ENCODE assay signal across 10 mouse cellular contexts in genomic region chr7:135602881-135603523, GRCm38 (mm10).
A peak's percentile ranks its signal among the peaks of the same experiment; 100 is the strongest.
DNase-seq lines count a peak whose midpoint lies in the region; ATAC-seq lines count a peak whose summit lies in the region.
"Had no signal": no experiment of that assay in that cellular context is flagged by ENCODE, and none has a peak within 500 bp of the region (broad histone marks: within the 10 kb centered on the region; RNA-seq: fewer than 3 reads in every experiment).

No protein-coding gene starts in this region.

- no peaks in the 10 kb centered on the region for H3K36me3 ChIP-seq in embryonic facial prominence, embryonic 15.5 days

- no peak overlapping the region; the same call in 1 of the 2 replicates for H3K27ac ChIP-seq in embryonic facial prominence, embryonic 15.5 days (replicated peaks)

- intact Hi-C loops in heart, postnatal 10 days (cut with DNase I): no loop called here

- no peaks in the 10 kb centered on the region for H3K9me3 ChIP-seq in embryonic facial prominence, embryonic 15.5 days (replicated peaks)

- 60% methylated on average over 5 of the region's 5 CpGs for WGBS in embryonic facial prominence, embryonic 15.5 days

- no peak overlapping the region for H3K4me3 ChIP-seq in embryonic facial prominence, embryonic 15.5 days (replicated peaks)
- H3K4me3 ChIP-seq: erythroblast, embryonic 14.5 days had no signal

- no peak overlapping the region for H3K9ac ChIP-seq in embryonic facial prominence, embryonic 15.5 days

- H3K4me1 ChIP-seq in embryonic facial prominence, embryonic 15.5 days: peaks cover 13% of the 10 kb centered on the region

- no peaks in the 10 kb centered on the region for H3K27me3 ChIP-seq in embryonic facial prominence, embryonic 15.5 days

- no peak overlapping the region for H3K4me2 ChIP-seq in embryonic facial prominence, embryonic 15.5 days (replicated peaks)

- 0 out of 2 replicates have a peak, but pooled peaks have one; percentile 34 for ATAC-seq in embryonic facial prominence, embryonic 15.5 days (ENCODE audit: insufficient number of reproducible peaks, low FRiP score, low TSS enrichment, low read depth)
- ATAC-seq in frontal cortex, adult (ENCODE audit: low TSS enrichment): no peak
- ATAC-seq: intestine, postnatal 0 days had no signal

- DNase-seq in kidney, adult 8-10 months: peak; percentile 58 to 70
- no peak for DNase-seq in kidney, postnatal 4 days
- peak; percentile 47 to 54 for DNase-seq in heart, postnatal 10 days
- DNase-seq in lung, postnatal 4 days: peak; percentile 25 to 50
- no peak for DNase-seq in testis, postnatal 10 days (ENCODE audit: low spot score)
- no peak for DNase-seq in right cerebral cortex, adult 2 months (ENCODE audit: low spot score in 2 of 2)

Comparison
In these comparisons a context has a peak if more than half of its experiments do, and no peak if none do; other contexts are left out.
1. DNase-seq: peak in kidney, adult 8-10 months (2 of 2), heart, postnatal 10 days (2 of 2) and lung, postnatal 4 days (2 of 2); none in kidney, postnatal 4 days (0 of 2), testis, postnatal 10 days (single experiment) and right cerebral cortex, adult 2 months (0 of 2).